Mouse (Mus musculus) midbrain, postnatal 0 days (tissue): ENCODE data around the gene Maml2. TPM values are rescaled to one million over a fixed set of nuclear protein-coding genes. Genes with fewer than 3 reads are reported as not detected.

Experiments
- ATAC-seq: fragments of 200-750 bp; cut with Nextera tagmentation; 2 replicates; pipeline ENCODE4 v1.8.0; 2017; ENCODE audit warnings: moderate number of reproducible peaks, mild to moderate bottlenecking, moderate TSS enrichment, moderate library complexity; ENCODE audit not compliant: low FRiP score
- DNase-seq: peaks from one replicate; pipeline ENCODE4 v3.0.0-alpha.2; 2015; ENCODE audit warnings: low spot score
- H3K27ac ChIP-seq: fragments of 300-500 bp; sonication (generic); 2 replicates; pipeline ENCODE4 v1.5.1; 2014; ENCODE audit warnings: low read depth, mild to moderate bottlenecking, low read length, mixed read lengths
- H3K27me3 ChIP-seq: fragments of 300-500 bp; sonication (generic); 2 replicates; pipeline ENCODE4 v1.6.1; 2014; ENCODE audit warnings: low read length, control low read depth, mixed read lengths; ENCODE audit not compliant: insufficient read depth
- H3K36me3 ChIP-seq: fragments of 300-500 bp; sonication (generic); 2 replicates; pipeline ENCODE4 v1.6.1; 2014; ENCODE audit warnings: low read length, control low read depth, mixed read lengths; ENCODE audit not compliant: insufficient read depth
- H3K4me1 ChIP-seq: fragments of 300-500 bp; sonication (generic); 2 replicates; pipeline ENCODE4 v1.6.1; 2014; ENCODE audit warnings: mild to moderate bottlenecking, control low read depth, antibody characterized with exemption, low read length, mixed read lengths; ENCODE audit not compliant: insufficient read depth
- H3K4me2 ChIP-seq: fragments of 300-500 bp; sonication (generic); 2 replicates; pipeline ENCODE4 v1.6.1; 2014; ENCODE audit warnings: low read depth, mild to moderate bottlenecking, low read length, mixed read lengths; ENCODE audit not compliant: poor library complexity, severe bottlenecking
- H3K4me3 ChIP-seq: fragments of 300-500 bp; sonication (generic); 2 replicates; pipeline ENCODE4 v1.5.1; 2014; ENCODE audit warnings: low read depth, mild to moderate bottlenecking, low read length, moderate library complexity
- H3K9ac ChIP-seq: fragments of 300-500 bp; sonication (generic); replicated peaks from 2 replicates; pipeline ENCODE4 v1.6.1; 2014; ENCODE audit warnings: mild to moderate bottlenecking, low read length, moderate library complexity, mixed read lengths; ENCODE audit not compliant: poor library complexity, severe bottlenecking
- H3K9me3 ChIP-seq: fragments of 300-500 bp; sonication (generic); 2 replicates; pipeline ENCODE4 v1.6.1; 2016; ENCODE audit warnings: low read length, control low read depth
- CTCF ChIP-seq: IDR thresholded peaks from 2 replicates; pipeline ENCODE4 v1.5.1; 2016; ENCODE audit warnings: antibody characterized with exemption, mild to moderate bottlenecking
- WGBS: fragments of 180-500 bp; shearing (Covaris S2); extraction: QIAGEN DNeasy Blood & Tissue Kit; methylation state at CpG from one replicate; pipeline ENCODE4 v1.1.7; 2014; 5-methylcytosine and 5-hydroxymethylcytosine counted together
- polyA plus RNA-seq: library from polyadenylated mRNA; unstranded; fragments of >200 nt; fragmentation: Nextera tagmentation; extraction: Ambion mirVana; gene quantifications from 2 replicates; pipeline ENCODE4 v1.2.1, GENCODE M21; 2015
- total RNA-seq: library from RNA; depleted of rRNA; stranded (reverse); fragments of >200 nt; gene quantifications from 2 replicates; pipeline ENCODE4 v1.2.3, GENCODE M21; 2014

The Maml2 gene
- total and polyA plus RNA-seq, 2 experiments from 2014 or later = 9.1 to 9.2 TPM

GRCm38 (mm10) chr9:13538200-13538599 is 240.4 kb downstream of the Maml2 start:
- Histone ChIP-seq H3K4me1 (no peaks in the 10 kb centered on the region), H3K9me3 (no peaks in the 10 kb centered on the region), H3K9ac (no peak overlapping the region), H3K36me3 (no peaks in the 10 kb centered on the region), H3K27ac (no peak overlapping the region), H3K4me2 (no peak overlapping the region), H3K4me3 (no peak overlapping the region), H3K27me3 (no peaks in the 10 kb centered on the region)
- 78% methylated on average over 7 of the region's 7 CpGs for WGBS
- DNase-seq (no peak), ATAC-seq (no peak)
- TF ChIP-seq CTCF = no peak

DNA sequence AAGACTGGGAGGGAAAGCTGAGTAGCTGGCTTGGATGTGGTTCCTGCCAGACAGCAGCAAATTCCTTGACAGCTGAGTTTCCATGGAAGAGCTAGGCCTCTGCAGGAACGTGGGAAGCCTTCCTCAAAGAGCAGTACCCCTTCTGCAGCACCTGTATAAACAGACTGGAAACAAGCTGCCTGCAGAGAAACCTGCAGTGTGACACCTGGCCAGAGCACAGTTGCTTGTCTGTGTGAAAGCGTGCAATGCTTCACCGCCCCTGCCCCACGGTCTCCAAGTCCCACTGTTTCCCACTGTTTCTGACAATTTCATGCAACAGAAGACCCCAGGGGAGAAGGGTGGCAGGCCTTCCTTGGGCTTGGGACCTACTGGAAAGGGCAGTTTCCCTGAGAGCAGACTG is 241.8 kb downstream of the Maml2 start:
- Histone ChIP-seq H3K9me3 (no peaks in the 10 kb centered on the region), H3K36me3 (no peaks in the 10 kb centered on the region), H3K4me3 (no peak overlapping the region), H3K27me3 (no peaks in the 10 kb centered on the region), H3K4me1 (no peaks in the 10 kb centered on the region), H3K27ac (no peak overlapping the region), H3K4me2 (no peak overlapping the region), H3K9ac (no peak overlapping the region)
- 49% methylated on average over 4 of the region's 4 CpGs for WGBS
- TF ChIP-seq CTCF = no peak
- DNase-seq (no peak), ATAC-seq (no peak)

- Histone ChIP-seq H3K9ac (no peak overlapping the region), H3K4me1 (no peaks in the 10 kb centered on the region), H3K27me3 (no peaks in the 10 kb centered on the region), H3K27ac (no peak overlapping the region), H3K4me3 (no peak overlapping the region), H3K36me3 (no peaks in the 10 kb centered on the region), H3K9me3 (no peaks in the 10 kb centered on the region), H3K4me2 (no peak overlapping the region)
- DNase-seq (no peak), ATAC-seq (no peak)
- WGBS = 81% methylated on average over 2 of the region's 2 CpGs
- no peak for TF ChIP-seq CTCF
Observed at GRCm38 (mm10) chr9:13540227-13540626, 242.5 kb downstream of the Maml2 start.

- H3K36me3 ChIP-seq = no peaks in the 10 kb centered on the region
- no peak for ATAC-seq
- no peak for TF ChIP-seq CTCF
- no peak overlapping the region for H3K4me2 ChIP-seq
- WGBS = 43% methylated on average over 6 of the region's 6 CpGs
- no peaks in the 10 kb centered on the region for H3K9me3 ChIP-seq
- no peaks in the 10 kb centered on the region for H3K27me3 ChIP-seq
- no peak overlapping the region; the same call in 1 of the 2 replicates for H3K27ac ChIP-seq
- no peak overlapping the region for H3K4me3 ChIP-seq
- no peaks in the 10 kb centered on the region for H3K4me1 ChIP-seq
- no peak overlapping the region for H3K9ac ChIP-seq
- DNase-seq = no peak
Observed at GRCm38 (mm10) chr9:13540781-13541180, 243.0 kb downstream of the Maml2 start.

DNA sequence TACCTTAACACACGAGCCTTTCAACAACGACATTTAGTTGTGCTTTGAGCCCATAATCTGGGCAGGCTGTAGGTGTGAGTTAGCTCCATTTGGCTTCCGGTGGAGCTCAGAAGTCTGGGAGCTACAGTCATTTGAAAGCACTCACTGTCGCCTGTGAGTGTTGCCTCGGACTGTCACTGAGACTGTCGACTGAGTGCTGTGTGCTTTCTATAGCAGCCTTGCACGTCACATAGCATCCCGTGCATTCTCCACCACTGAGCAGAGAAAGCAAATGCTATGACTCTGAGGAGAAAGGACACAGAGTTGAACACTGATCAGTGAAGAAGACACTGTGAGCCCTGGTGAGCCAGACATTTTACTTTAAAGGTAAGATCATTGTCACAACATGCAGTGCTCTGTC is 245.4 kb downstream of the Maml2 start:
- ATAC-seq (peak; percentile 66; the same call in 1 of the 2 replicates), DNase-seq (no peak)
- no peaks in the 10 kb centered on the region for H3K27me3 ChIP-seq
- no peaks in the 10 kb centered on the region for H3K9me3 ChIP-seq
- no peak for TF ChIP-seq CTCF
- H3K36me3 ChIP-seq = no peaks in the 10 kb centered on the region
- no peak overlapping the region for H3K4me3 ChIP-seq
- 33% methylated on average over 8 of the region's 8 CpGs for WGBS
- H3K27ac ChIP-seq = no peak overlapping the region; the same call in 1 of the 2 replicates
- no peak overlapping the region for H3K9ac ChIP-seq
- H3K4me2 ChIP-seq = no peak overlapping the region
- no peaks in the 10 kb centered on the region for H3K4me1 ChIP-seq

GRCm38 (mm10) chr9:13544133-13544532 is 246.4 kb downstream of the Maml2 start:
- no peak overlapping the region for H3K4me2 ChIP-seq
- DNase-seq (no peak), ATAC-seq (no peak)
- TF ChIP-seq CTCF = no peak
- no peaks in the 10 kb centered on the region for H3K9me3 ChIP-seq
- H3K9ac ChIP-seq = no peak overlapping the region
- no peak overlapping the region for H3K4me3 ChIP-seq
- H3K4me1 ChIP-seq = no peaks in the 10 kb centered on the region
- H3K27ac ChIP-seq = no peak overlapping the region
- H3K27me3 ChIP-seq = no peaks in the 10 kb centered on the region
- WGBS = 45% methylated on average over 8 of the region's 8 CpGs
- no peaks in the 10 kb centered on the region for H3K36me3 ChIP-seq
